15 mouse cellular contexts compared by ENCODE assay signal in the genomic region with DNA sequence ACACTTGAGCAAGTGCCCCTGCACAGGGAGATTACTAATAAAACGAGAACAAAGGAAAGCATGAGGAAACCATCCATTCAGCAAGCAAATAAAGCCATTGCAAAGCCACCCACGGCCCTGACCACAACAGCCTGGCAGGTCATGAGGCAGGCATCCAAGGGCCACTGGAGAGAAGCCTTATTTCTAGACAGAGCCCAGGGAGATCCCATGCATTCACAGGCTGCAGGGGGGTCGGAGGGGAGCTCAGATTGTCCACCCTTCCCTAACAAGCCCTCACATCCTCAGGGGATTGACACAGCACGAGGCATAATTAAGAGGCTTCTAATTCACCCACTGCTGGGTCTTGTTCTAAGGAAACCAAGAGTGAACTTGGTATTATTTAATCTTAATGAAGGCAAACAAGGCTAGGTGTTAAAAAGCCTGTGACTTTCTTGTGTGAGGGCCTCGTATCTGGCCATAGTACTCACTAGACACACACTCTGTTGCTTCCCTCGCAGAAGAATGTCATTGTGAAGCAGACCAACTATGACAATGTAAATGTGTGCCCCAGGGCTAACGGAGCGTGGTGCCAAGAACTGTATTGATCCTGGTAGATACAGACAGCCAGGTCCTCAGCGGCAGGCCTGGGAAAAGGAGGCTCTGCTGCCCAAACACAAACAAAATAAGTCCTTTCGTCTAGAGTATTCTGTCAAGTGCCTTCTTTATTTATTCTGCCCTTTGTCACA.
DNase-seq lines count a peak whose midpoint lies in the region; ATAC-seq and TF ChIP-seq lines count a peak whose summit lies in the region.
"Had no signal": no experiment of that assay in that cellular context is flagged by ENCODE, and none has a peak within 500 bp of the region (broad histone marks: within the 10 kb centered on the region; RNA-seq: fewer than 3 reads in every experiment).

No protein-coding gene starts in this region.

- TF ChIP-seq CTCF in forebrain, postnatal 0 days (IDR thresholded peaks at IDR 0.05; ENCODE audit: low read depth): no peak

- WGBS in forebrain, embryonic 11.5 days: 21% methylated on average over 10 of the region's 10 CpGs
- WGBS in forebrain, postnatal 0 days: 19% methylated on average over 10 of the region's 10 CpGs
- 39% methylated on average over 10 of the region's 10 CpGs for WGBS in midbrain, embryonic 11.5 days
- WGBS in midbrain, embryonic 15.5 days: 23% methylated on average over 10 of the region's 10 CpGs
- WGBS in hindbrain, embryonic 14.5 days: 26% methylated on average over 10 of the region's 10 CpGs

- DNase-seq in forebrain, embryonic 11.5 days (ENCODE audit: low spot score): no peak
- DNase-seq in forebrain, postnatal 0 days: no peak
- no peak for DNase-seq in midbrain, embryonic 11.5 days (ENCODE audit: low spot score, missing footprints)
- DNase-seq in hindbrain, embryonic 14.5 days (ENCODE audit: low spot score): no peak
- DNase-seq in retina, embryonic 14.5 days (ENCODE audit: low spot score): peak; percentile 50
- DNase-seq in thymus, adult 18-20 months: no peak
- DNase-seq in B cell, adult 2 months: no peak
- DNase-seq: cerebellum, adult 11-12 months; heart, adult 2 months; heart, postnatal 14 days; kidney, adult 11 months had no signal

- no peaks in the 10 kb centered on the region for H3K9me3 ChIP-seq in forebrain, embryonic 11.5 days (ENCODE audit: control insufficient read depth, low read length)
- no peaks in the 10 kb centered on the region for H3K9me3 ChIP-seq in forebrain, postnatal 0 days (ENCODE audit: low read length)
- H3K9me3 ChIP-seq in midbrain, embryonic 11.5 days (ENCODE audit: control insufficient read depth, low read length): no peaks in the 10 kb centered on the region
- no peaks in the 10 kb centered on the region for H3K9me3 ChIP-seq in midbrain, embryonic 15.5 days
- no peaks in the 10 kb centered on the region for H3K9me3 ChIP-seq in hindbrain, embryonic 14.5 days (ENCODE audit: control insufficient read depth, low read length)
- H3K9me3 ChIP-seq: liver, embryonic 15.5 days had no signal

- H3K27me3 ChIP-seq in forebrain, embryonic 11.5 days (ENCODE audit: control insufficient read depth, insufficient read depth, low read length): 0 out of 2 replicates have a peak, but pooled peaks cover 2% of the 10 kb centered on the region
- no peaks in the 10 kb centered on the region for H3K27me3 ChIP-seq in forebrain, postnatal 0 days (ENCODE audit: insufficient read depth, low read length)
- H3K27me3 ChIP-seq in midbrain, embryonic 11.5 days (ENCODE audit: control insufficient read depth, insufficient read depth, low read length): no peaks in the 10 kb centered on the region
- no peaks in the 10 kb centered on the region for H3K27me3 ChIP-seq in midbrain, embryonic 15.5 days (replicated peaks)
- no peaks in the 10 kb centered on the region for H3K27me3 ChIP-seq in hindbrain, embryonic 14.5 days (ENCODE audit: control insufficient read depth, insufficient read depth, low read length)
- H3K27me3 ChIP-seq: liver, embryonic 15.5 days; megakaryocyte, embryonic 14.5 days had no signal

- H3K9ac ChIP-seq in forebrain, embryonic 11.5 days (ENCODE audit: low read length): no peak overlapping the region
- H3K9ac ChIP-seq in forebrain, postnatal 0 days: no peak overlapping the region
- no peak overlapping the region for H3K9ac ChIP-seq in midbrain, embryonic 11.5 days (ENCODE audit: low read length)
- no peak overlapping the region for H3K9ac ChIP-seq in midbrain, embryonic 15.5 days
- H3K9ac ChIP-seq in hindbrain, embryonic 14.5 days: no peak overlapping the region
- H3K9ac ChIP-seq: liver, embryonic 15.5 days had no signal

- H3K4me1 ChIP-seq in forebrain, embryonic 11.5 days (replicated peaks; ENCODE audit: control insufficient read depth, insufficient read depth, low read length): peaks cover 4% of the 10 kb centered on the region; the same call in 1 of the 2 replicates
- H3K4me1 ChIP-seq in forebrain, postnatal 0 days (ENCODE audit: insufficient read depth): no peaks in the 10 kb centered on the region
- H3K4me1 ChIP-seq in midbrain, embryonic 11.5 days (ENCODE audit: control insufficient read depth, insufficient read depth, low read length): no peaks in the 10 kb centered on the region; the same call in 1 of the 2 replicates
- H3K4me1 ChIP-seq in midbrain, embryonic 15.5 days: no peaks in the 10 kb centered on the region
- peaks cover 9% of the 10 kb centered on the region for H3K4me1 ChIP-seq in hindbrain, embryonic 14.5 days (replicated peaks; ENCODE audit: control insufficient read depth, insufficient read depth, low read length)
- H3K4me1 ChIP-seq: liver, embryonic 15.5 days had no signal

- H3K4me2 ChIP-seq in forebrain, embryonic 11.5 days (ENCODE audit: low read depth, low read length, severe bottlenecking): no peak overlapping the region
- no peak overlapping the region for H3K4me2 ChIP-seq in forebrain, postnatal 0 days (ENCODE audit: low read depth)
- no peak overlapping the region for H3K4me2 ChIP-seq in midbrain, embryonic 11.5 days
- no peak overlapping the region for H3K4me2 ChIP-seq in midbrain, embryonic 15.5 days
- H3K4me2 ChIP-seq in hindbrain, embryonic 14.5 days (replicated peaks): no peak overlapping the region
- H3K4me2 ChIP-seq: liver, embryonic 15.5 days had no signal

- no peak overlapping the region for H3K27ac ChIP-seq in forebrain, embryonic 11.5 days (ENCODE audit: low read depth, low read length)
- H3K27ac ChIP-seq in forebrain, postnatal 0 days (ENCODE audit: low read depth, low read length): no peak overlapping the region
- no peak overlapping the region for H3K27ac ChIP-seq in midbrain, embryonic 11.5 days (ENCODE audit: low read depth, low read length)
- no peak overlapping the region for H3K27ac ChIP-seq in midbrain, embryonic 15.5 days
- no peak overlapping the region for H3K27ac ChIP-seq in hindbrain, embryonic 14.5 days
- H3K27ac ChIP-seq: heart, adult 2 months; layer of hippocampus, adult 2 months; liver, embryonic 15.5 days had no signal

- peak; percentile 74 for ATAC-seq in forebrain, embryonic 11.5 days (replicated peaks; ENCODE audit: low FRiP score)
- no peak for ATAC-seq in forebrain, postnatal 0 days
- peak; percentile 62; the same call in 1 of the 2 replicates for ATAC-seq in midbrain, embryonic 11.5 days (ENCODE audit: low FRiP score)
- no peak for ATAC-seq in midbrain, embryonic 15.5 days (replicated peaks)
- ATAC-seq in hindbrain, embryonic 14.5 days (ENCODE audit: low FRiP score): peak; percentile 46; the same call in 1 of the 2 replicates

- H3K4me3 ChIP-seq in forebrain, embryonic 11.5 days (ENCODE audit: low read depth, low read length): no peak overlapping the region
- H3K4me3 ChIP-seq in forebrain, postnatal 0 days (ENCODE audit: low read depth, low read length): no peak overlapping the region
- H3K4me3 ChIP-seq in midbrain, embryonic 11.5 days (ENCODE audit: low read depth, low read length): no peak overlapping the region
- H3K4me3 ChIP-seq in midbrain, embryonic 15.5 days: no peak overlapping the region
- no peak overlapping the region for H3K4me3 ChIP-seq in hindbrain, embryonic 14.5 days (replicated peaks; ENCODE audit: low read length)
- H3K4me3 ChIP-seq: heart, adult 2 months; layer of hippocampus, adult 2 months; liver, embryonic 15.5 days; megakaryocyte, embryonic 14.5 days had no signal

- H3K36me3 ChIP-seq in forebrain, embryonic 11.5 days (ENCODE audit: control insufficient read depth, insufficient read depth, low read length): no peaks in the 10 kb centered on the region
- H3K36me3 ChIP-seq in forebrain, postnatal 0 days (ENCODE audit: insufficient read depth): no peaks in the 10 kb centered on the region
- H3K36me3 ChIP-seq in midbrain, embryonic 11.5 days (ENCODE audit: control insufficient read depth, insufficient read depth, low read length): no peaks in the 10 kb centered on the region
- H3K36me3 ChIP-seq in midbrain, embryonic 15.5 days (replicated peaks): no peaks in the 10 kb centered on the region
- H3K36me3 ChIP-seq in hindbrain, embryonic 14.5 days (replicated peaks; ENCODE audit: control insufficient read depth, insufficient read depth): no peaks in the 10 kb centered on the region
- H3K36me3 ChIP-seq: liver, embryonic 15.5 days had no signal

Comparison
In these comparisons a context has a peak if more than half of its experiments do, and no peak if none do; other contexts are left out.
1. ATAC-seq: peak in forebrain, embryonic 11.5 days (single experiment), midbrain, embryonic 11.5 days (single experiment) and hindbrain, embryonic 14.5 days (single experiment); none in forebrain, postnatal 0 days (single experiment) and midbrain, embryonic 15.5 days (single experiment).